Mouse (Mus musculus) lung, adult 2 months (tissue): ENCODE data around the gene Pif1.

Source experiments
- CTCF ChIP-seq: fragments of 200-500 bp; IDR thresholded peaks from 2 replicates; pipeline ENCODE4 v1.5.1; 2011; ENCODE audit warnings: mild to moderate bottlenecking, low read length, control low read depth; ENCODE audit not compliant: insufficient read depth
- POLR2A ChIP-seq: fragments of 200-500 bp; IDR thresholded peaks from 2 replicates; pipeline ENCODE4 v1.6.1; 2011; ENCODE audit warnings: low read depth, mild to moderate bottlenecking, control low read depth, low read length, borderline replicate concordance; ENCODE audit errors: extremely low read depth

DNA sequence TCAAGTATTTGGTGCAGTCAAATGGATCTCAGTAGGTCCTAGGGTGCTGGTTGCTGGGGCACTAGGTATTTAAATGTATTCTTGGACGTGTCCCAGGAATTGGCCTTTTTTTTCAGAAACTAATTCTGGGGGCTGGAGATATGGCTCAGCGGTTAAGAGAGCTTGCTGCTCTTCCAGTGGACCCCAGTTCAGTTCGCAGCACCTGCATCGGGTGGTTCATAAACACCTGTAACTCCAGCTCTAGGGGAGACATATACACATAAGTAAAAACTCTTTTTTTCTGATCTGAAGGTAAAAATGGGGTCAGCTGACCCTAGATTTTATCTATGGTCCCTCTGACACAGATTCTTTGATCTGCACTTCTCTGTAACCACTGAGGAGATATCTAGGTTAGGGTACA, 34.2 kb downstream of the Pif1 start:
- no peak for TF ChIP-seq CTCF
- TF ChIP-seq POLR2A: no peak
